Mouse (Mus musculus) embryonic facial prominence, embryonic 12.5 days (tissue): ENCODE measurements around the gene Nipbl. TPM values are rescaled to one million over a fixed set of nuclear protein-coding genes. Genes with fewer than 3 reads are reported as not detected.

ENCODE experiments used
- ATAC-seq: fragments of 200-750 bp; cut with Nextera tagmentation; 2 replicates; pipeline ENCODE4 v1.8.0; 2017; ENCODE audit not compliant: insufficient number of reproducible peaks, insufficient read depth, low FRiP score, low TSS enrichment
- H3K27ac ChIP-seq: fragments of 300-500 bp; sonication (generic); 2 replicates; pipeline ENCODE4 v1.5.1; 2016; ENCODE audit warnings: mild to moderate bottlenecking
- H3K27me3 ChIP-seq: fragments of 300-500 bp; sonication (generic); 2 replicates; pipeline ENCODE4 v1.6.1; 2016; ENCODE audit warnings: mild to moderate bottlenecking, moderate library complexity
- H3K36me3 ChIP-seq: fragments of 300-500 bp; sonication (generic); 2 replicates; pipeline ENCODE4 v1.6.1; 2016; ENCODE audit warnings: mild to moderate bottlenecking
- H3K4me1 ChIP-seq: fragments of 300-500 bp; sonication (generic); 2 replicates; pipeline ENCODE4 v1.6.1; 2016
- H3K4me2 ChIP-seq: fragments of 300-500 bp; sonication (generic); replicated peaks from 2 replicates; pipeline ENCODE4 v1.6.1; 2016; ENCODE audit warnings: mild to moderate bottlenecking, moderate library complexity
- H3K4me3 ChIP-seq: fragments of 300-500 bp; sonication (generic); 2 replicates; pipeline ENCODE4 v1.5.1; 2016; ENCODE audit warnings: mild to moderate bottlenecking
- H3K9ac ChIP-seq: fragments of 300-500 bp; sonication (generic); 2 replicates; pipeline ENCODE4 v1.6.1; 2016; ENCODE audit warnings: mild to moderate bottlenecking, moderate library complexity
- H3K9me3 ChIP-seq: fragments of 300-500 bp; sonication (generic); 2 replicates; pipeline ENCODE4 v1.6.1; 2016; ENCODE audit warnings: mild to moderate bottlenecking, moderate library complexity
- WGBS: fragments of 180-500 bp; shearing (Covaris S2); methylation state at CpG from one replicate; pipeline ENCODE4 v1.1.7; 2016; 5-methylcytosine and 5-hydroxymethylcytosine counted together
- polyA plus RNA-seq: library from polyadenylated mRNA; unstranded; fragments of >200 nt; fragmentation: Nextera tagmentation; extraction: Ambion mirVana; gene quantifications from 2 replicates; pipeline ENCODE4 v1.2.1, GENCODE M21; 2016

Nipbl gene
- polyA plus RNA-seq, 1 experiment from 2014 or later: 22.6 TPM

GRCm38 (mm10) chr15:8331547-8331946, 112.7 kb downstream of the Nipbl start:
- H3K4me2 ChIP-seq: no peak overlapping the region
- ATAC-seq: no peak
- H3K27ac ChIP-seq: no peak overlapping the region
- H3K36me3 ChIP-seq: peaks cover 48% of the 10 kb centered on the region
- no peak overlapping the region for H3K4me3 ChIP-seq
- no peak overlapping the region for H3K9ac ChIP-seq
- H3K9me3 ChIP-seq: no peaks in the 10 kb centered on the region
- WGBS: 96% methylated on average over 3 of the region's 3 CpGs
- no peaks in the 10 kb centered on the region for H3K27me3 ChIP-seq
- no peaks in the 10 kb centered on the region for H3K4me1 ChIP-seq

GRCm38 (mm10) chr15:8325629-8326028, 118.6 kb downstream of the Nipbl start:
- no peak for ATAC-seq
- Histone ChIP-seq H3K4me3 (no peak overlapping the region), H3K9ac (no peak overlapping the region), H3K36me3 (peaks cover 56% of the 10 kb centered on the region), H3K27ac (no peak overlapping the region), H3K27me3 (no peaks in the 10 kb centered on the region), H3K4me2 (no peak overlapping the region), H3K4me1 (no peaks in the 10 kb centered on the region), H3K9me3 (no peaks in the 10 kb centered on the region)
- 89% methylated on average over 2 of the region's 2 CpGs for WGBS

GRCm38 (mm10) chr15:8324833-8325232, 119.4 kb downstream of the Nipbl start:
- no peaks in the 10 kb centered on the region for H3K9me3 ChIP-seq
- peaks cover 60% of the 10 kb centered on the region for H3K36me3 ChIP-seq
- H3K4me2 ChIP-seq: no peak overlapping the region
- H3K27me3 ChIP-seq: no peaks in the 10 kb centered on the region
- no peak for ATAC-seq
- H3K9ac ChIP-seq: no peak overlapping the region
- no peaks in the 10 kb centered on the region for H3K4me1 ChIP-seq
- H3K27ac ChIP-seq: no peak overlapping the region
- 95% methylated on average over 2 of the region's 2 CpGs for WGBS
- no peak overlapping the region for H3K4me3 ChIP-seq

GRCm38 (mm10) chr15:8324061-8324460, 120.2 kb downstream of the Nipbl start:
- H3K9ac ChIP-seq: no peak overlapping the region
- H3K36me3 ChIP-seq: peaks cover 58% of the 10 kb centered on the region
- WGBS: 91% methylated on average over 4 of the region's 4 CpGs

GRCm38 (mm10) chr15:8321491-8321890, 122.8 kb downstream of the Nipbl start:
- no peaks in the 10 kb centered on the region for H3K27me3 ChIP-seq
- H3K36me3 ChIP-seq: peaks cover 56% of the 10 kb centered on the region
- no peaks in the 10 kb centered on the region for H3K9me3 ChIP-seq
- WGBS: 83% methylated on average over 5 of the region's 5 CpGs
- H3K27ac ChIP-seq: no peak overlapping the region
- no peak overlapping the region for H3K9ac ChIP-seq
- H3K4me1 ChIP-seq: no peaks in the 10 kb centered on the region
- ATAC-seq: no peak
- no peak overlapping the region for H3K4me3 ChIP-seq
- H3K4me2 ChIP-seq: no peak overlapping the region

More at GRCm38 (mm10) chr15:8324061-8324460, 120.2 kb downstream of the Nipbl start:
- H3K27me3 ChIP-seq: no peaks in the 10 kb centered on the region
- no peak overlapping the region for H3K4me2 ChIP-seq
- no peaks in the 10 kb centered on the region for H3K9me3 ChIP-seq
- no peaks in the 10 kb centered on the region for H3K4me1 ChIP-seq
- H3K4me3 ChIP-seq: no peak overlapping the region
- H3K27ac ChIP-seq: no peak overlapping the region
- ATAC-seq: no peak

GRCm38 (mm10) chr15:8319191-8319590, 125.1 kb downstream of the Nipbl start:
- Histone ChIP-seq H3K27ac (no peak overlapping the region), H3K27me3 (no peaks in the 10 kb centered on the region), H3K9me3 (no peaks in the 10 kb centered on the region), H3K4me2 (no peak overlapping the region), H3K9ac (no peak overlapping the region), H3K4me3 (no peak overlapping the region), H3K36me3 (peaks cover 46% of the 10 kb centered on the region), H3K4me1 (no peaks in the 10 kb centered on the region)
- no peak for ATAC-seq
- 95% methylated on average over 5 of the region's 5 CpGs for WGBS

GRCm38 (mm10) chr15:8317381-8317780, 126.9 kb downstream of the Nipbl start:
- H3K4me1 ChIP-seq: no peaks in the 10 kb centered on the region
- H3K36me3 ChIP-seq: peaks cover 40% of the 10 kb centered on the region
- no peak overlapping the region for H3K9ac ChIP-seq
- no peak for ATAC-seq
- H3K9me3 ChIP-seq: no peaks in the 10 kb centered on the region
- no peak overlapping the region for H3K4me2 ChIP-seq
- no peak overlapping the region for H3K4me3 ChIP-seq
- H3K27ac ChIP-seq: no peak overlapping the region
- no peaks in the 10 kb centered on the region for H3K27me3 ChIP-seq
- WGBS: 79% methylated on average over 4 of the region's 4 CpGs

GRCm38 (mm10) chr15:8305474-8305873, 138.8 kb downstream of the Nipbl start:
- no peaks in the 10 kb centered on the region for H3K9me3 ChIP-seq
- H3K27me3 ChIP-seq: no peaks in the 10 kb centered on the region
- 88% methylated on average over 1 of the region's 1 CpGs for WGBS
- no peak for ATAC-seq
- no peaks in the 10 kb centered on the region for H3K4me1 ChIP-seq
- no peak overlapping the region for H3K9ac ChIP-seq
- no peak overlapping the region for H3K4me3 ChIP-seq
- H3K36me3 ChIP-seq: peaks cover 50% of the 10 kb centered on the region
- H3K4me2 ChIP-seq: no peak overlapping the region
- no peak overlapping the region for H3K27ac ChIP-seq

- peaks cover 66% of the 10 kb centered on the region for H3K36me3 ChIP-seq
- H3K9me3 ChIP-seq: no peaks in the 10 kb centered on the region
- ATAC-seq: no peak
- H3K4me1 ChIP-seq: no peaks in the 10 kb centered on the region
- H3K4me3 ChIP-seq: no peak overlapping the region
- no peak overlapping the region for H3K27ac ChIP-seq
- no peaks in the 10 kb centered on the region for H3K27me3 ChIP-seq
- H3K9ac ChIP-seq: no peak overlapping the region
- no peak overlapping the region for H3K4me2 ChIP-seq
- 92% methylated on average over 10 of the region's 10 CpGs for WGBS
Measured at GRCm38 (mm10) chr15:8302944-8303343, 141.3 kb downstream of the Nipbl start.

- H3K4me2 ChIP-seq: no peak overlapping the region
- no peak for ATAC-seq
- H3K9me3 ChIP-seq: no peaks in the 10 kb centered on the region
- 94% methylated on average over 6 of the region's 6 CpGs for WGBS
- H3K4me3 ChIP-seq: no peak overlapping the region
- H3K9ac ChIP-seq: no peak overlapping the region
- H3K27ac ChIP-seq: no peak overlapping the region
- peaks cover 79% of the 10 kb centered on the region for H3K36me3 ChIP-seq
- H3K4me1 ChIP-seq: no peaks in the 10 kb centered on the region
- no peaks in the 10 kb centered on the region for H3K27me3 ChIP-seq
Measured at GRCm38 (mm10) chr15:8294150-8294549, 150.1 kb downstream of the Nipbl start.

GRCm38 (mm10) chr15:8291251-8291650, 153.0 kb downstream of the Nipbl start:
- Histone ChIP-seq H3K9me3 (no peaks in the 10 kb centered on the region), H3K36me3 (peaks cover 52% of the 10 kb centered on the region)
- 94% methylated on average over 14 of the region's 14 CpGs for WGBS

GRCm38 (mm10) chr15:8282155-8282554, 162.1 kb downstream of the Nipbl start:
- no peak overlapping the region for H3K9ac ChIP-seq
- no peak overlapping the region for H3K27ac ChIP-seq
- no peaks in the 10 kb centered on the region for H3K27me3 ChIP-seq
- no peaks in the 10 kb centered on the region for H3K4me1 ChIP-seq
- H3K9me3 ChIP-seq: no peaks in the 10 kb centered on the region
- no peak for ATAC-seq
- 94% methylated on average over 2 of the region's 2 CpGs for WGBS
- H3K4me3 ChIP-seq: no peak overlapping the region
- H3K36me3 ChIP-seq: no peaks in the 10 kb centered on the region
- no peak overlapping the region for H3K4me2 ChIP-seq

More at GRCm38 (mm10) chr15:8291251-8291650, 153.0 kb downstream of the Nipbl start:
- Histone ChIP-seq H3K4me1 (no peaks in the 10 kb centered on the region), H3K9ac (no peak overlapping the region), H3K4me2 (no peak overlapping the region), H3K27me3 (no peaks in the 10 kb centered on the region), H3K4me3 (no peak overlapping the region), H3K27ac (no peak overlapping the region)
- ATAC-seq: no peak

- no peak overlapping the region for H3K27ac ChIP-seq
- no peak overlapping the region for H3K4me2 ChIP-seq
- no peaks in the 10 kb centered on the region for H3K27me3 ChIP-seq
- ATAC-seq: no peak
- H3K9me3 ChIP-seq: no peaks in the 10 kb centered on the region
- no peaks in the 10 kb centered on the region for H3K4me1 ChIP-seq
- H3K36me3 ChIP-seq: no peaks in the 10 kb centered on the region
- 82% methylated on average over 7 of the region's 7 CpGs for WGBS
- no peak overlapping the region for H3K4me3 ChIP-seq
- H3K9ac ChIP-seq: no peak overlapping the region
Measured at GRCm38 (mm10) chr15:8281701-8282100, 162.6 kb downstream of the Nipbl start.
